ENCODE assay signal across 8 mouse cellular contexts in the genomic region with DNA sequence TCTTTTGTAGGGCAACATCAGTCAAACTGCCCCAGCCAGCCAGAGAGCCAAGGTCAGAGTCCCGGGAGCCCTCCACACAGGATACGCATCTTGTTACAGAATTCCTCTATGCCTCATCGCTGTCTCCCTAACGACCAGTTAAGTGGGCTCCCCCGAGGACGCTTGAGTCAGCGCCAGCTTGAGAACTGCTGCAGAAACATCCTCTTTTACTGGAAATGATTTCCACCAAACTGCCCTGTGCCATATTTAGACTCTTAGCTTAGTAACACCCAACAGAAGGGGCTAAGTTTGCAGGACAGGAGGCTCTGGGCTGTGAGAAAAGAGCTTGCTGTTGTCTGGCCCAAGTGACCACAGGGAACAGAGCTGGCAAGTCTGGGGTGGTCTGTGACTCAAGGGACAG.
DNase-seq lines count a peak whose midpoint lies in the region; ATAC-seq and TF ChIP-seq lines count a peak whose summit lies in the region.

No protein-coding gene starts in this region.

- H3K27me3 ChIP-seq in midbrain, embryonic 10.5 days (ENCODE audit: low read depth, poor library complexity, severe bottlenecking): peaks cover 23% of the 10 kb centered on the region
- H3K27me3 ChIP-seq in midbrain, embryonic 16.5 days (ENCODE audit: control insufficient read depth, insufficient read depth, low read depth, low read length): no peaks in the 10 kb centered on the region; the same call in 1 of the 2 replicates
- H3K27me3 ChIP-seq in thymus, adult 2 months (ENCODE audit: control insufficient read depth, insufficient read depth, low read length): no peaks in the 10 kb centered on the region

- H3K9me3 ChIP-seq in midbrain, embryonic 10.5 days (replicated peaks): no peaks in the 10 kb centered on the region; the same call in 1 of the 2 replicates
- no peaks in the 10 kb centered on the region for H3K9me3 ChIP-seq in midbrain, embryonic 16.5 days (replicated peaks; ENCODE audit: control insufficient read depth, low read length, poor library complexity, severe bottlenecking)

- H3K4me2 ChIP-seq in midbrain, embryonic 16.5 days (ENCODE audit: low read length): no peak overlapping the region

- TF ChIP-seq POLR2A in thymus, adult 2 months (IDR thresholded peaks at IDR 0.05; ENCODE audit: control insufficient read depth, extremely low read depth, insufficient read depth, low read length, poor library complexity): no peak

- no peak overlapping the region for H3K9ac ChIP-seq in midbrain, embryonic 16.5 days (ENCODE audit: low read depth, low read length)

- peak; percentile 37 for DNase-seq in adrenal gland, postnatal 10 days
- no peak for DNase-seq in adrenal gland, adult 8-10 months
- peak; percentile 48 for DNase-seq in midbrain, embryonic 10.5 days (ENCODE audit: low spot score)
- peak; percentile 46 for DNase-seq in gastrocnemius, adult 2 months
- DNase-seq in neural tube, embryonic 10.5 days (ENCODE audit: extremely low spot score, low spot score): peak; percentile 26
- no peak for DNase-seq in thymus, adult 2 months
- no peak for DNase-seq in thymus, postnatal 10 days (ENCODE audit: low spot score in 2 of 2)

- TF ChIP-seq CTCF in gastrocnemius, adult 2 months (IDR thresholded peaks at IDR 0.05): no peak
- no peak for TF ChIP-seq CTCF in thymus, adult 2 months (IDR thresholded peaks at IDR 0.05; ENCODE audit: borderline replicate concordance, control insufficient read depth, extremely low read depth, insufficient read depth, low read length, poor library complexity)

- peaks cover 16% of the 10 kb centered on the region for H3K4me1 ChIP-seq in midbrain, embryonic 10.5 days
- no peaks in the 10 kb centered on the region for H3K4me1 ChIP-seq in midbrain, embryonic 16.5 days (ENCODE audit: control insufficient read depth, insufficient read depth, low read length)
- peaks cover 13% of the 10 kb centered on the region for H3K4me1 ChIP-seq in thymus, adult 2 months (replicated peaks; ENCODE audit: control insufficient read depth, insufficient read depth, low read length)

- ATAC-seq in midbrain, embryonic 16.5 days: no peak

- H3K36me3 ChIP-seq in midbrain, embryonic 10.5 days: no peaks in the 10 kb centered on the region
- H3K36me3 ChIP-seq in midbrain, embryonic 16.5 days (ENCODE audit: control insufficient read depth, insufficient read depth, low read length): no peaks in the 10 kb centered on the region
- H3K36me3 ChIP-seq in thymus, adult 2 months (ENCODE audit: control insufficient read depth, insufficient read depth, low read length): no peaks in the 10 kb centered on the region

- no peak overlapping the region for H3K4me3 ChIP-seq in midbrain, embryonic 10.5 days
- no peak overlapping the region for H3K4me3 ChIP-seq in midbrain, embryonic 16.5 days (ENCODE audit: low read depth, low read length)
- H3K4me3 ChIP-seq in gastrocnemius, adult 2 months: no peak overlapping the region
- H3K4me3 ChIP-seq in thymus, adult 2 months (ENCODE audit: control insufficient read depth, insufficient read depth, low read length): no peak overlapping the region

- H3K27ac ChIP-seq in midbrain, embryonic 10.5 days (replicated peaks): no peak overlapping the region
- H3K27ac ChIP-seq in midbrain, embryonic 16.5 days (ENCODE audit: low read length): no peak overlapping the region
- H3K27ac ChIP-seq in gastrocnemius, adult 2 months: no peak overlapping the region
- no peak overlapping the region for H3K27ac ChIP-seq in thymus, adult 2 months (ENCODE audit: control insufficient read depth, insufficient read depth, low read length)

- intact Hi-C loops in gastrocnemius, adult 2 months (cut with DNase I): no loop called here

- WGBS in midbrain, embryonic 10.5 days: 34% methylated on average over 7 of the region's 7 CpGs
- WGBS in midbrain, embryonic 16.5 days: 13% methylated on average over 7 of the region's 7 CpGs
- WGBS in thymus, adult 2 months: 25% methylated on average over 7 of the region's 7 CpGs

Comparison
In these comparisons a context has a peak if more than half of its experiments do, and no peak if none do; other contexts are left out.
1. DNase-seq: peak in adrenal gland, postnatal 10 days (single experiment), midbrain, embryonic 10.5 days (single experiment), gastrocnemius, adult 2 months (single experiment) and neural tube, embryonic 10.5 days (single experiment); none in adrenal gland, adult 8-10 months (single experiment), thymus, adult 2 months (single experiment) and thymus, postnatal 10 days (0 of 2).